Mouse (Mus musculus): Measurements from ENCODE around the gene Mageb16. TPM values are rescaled to one million over a fixed set of nuclear protein-coding genes. Genes with fewer than 3 reads are reported as not detected.

The Mageb16 gene
- total RNA-seq (2021), result 1 to 10 TPM in 1 of 2 experiments, under 1 TPM in 1; 0.69 to 1.2 TPM
- long read RNA-seq, experiment 1, result 0 reads
- long read RNA-seq, experiment 2, result 0 reads

GRCm38 (mm10) chrX:79671411-79671810 lies at the start of gene Mageb16:
TSS of gene Mageb16 (minus strand) at chrX:79671435.
- no peak within 1 kb of the TSS for H3K4me3 ChIP-seq
- no peak within 1 kb of the TSS for H3K27ac ChIP-seq
- no peak for DNase-seq (ENCODE audit: low spot score in 2 of 2)
- TF ChIP-seq CTCF (conservative IDR thresholded peaks at IDR 0.05), result no peak

- DNase-seq (ENCODE audit: low spot score in 2 of 2), result no peak
- TF ChIP-seq CTCF (conservative IDR thresholded peaks at IDR 0.05), result no peak
- Histone ChIP-seq H3K4me3 (no peak overlapping the region), H3K27ac (no peak overlapping the region)
Measured at GRCm38 (mm10) chrX:79651091-79651490, 20.1 kb downstream of the Mageb16 start.

- Histone ChIP-seq H3K27ac (no peak overlapping the region), H3K4me3 (no peak overlapping the region)
- no peak for DNase-seq (ENCODE audit: low spot score in 2 of 2)
- TF ChIP-seq CTCF (conservative IDR thresholded peaks at IDR 0.05), result no peak
Measured at GRCm38 (mm10) chrX:79635396-79635795, 35.8 kb downstream of the Mageb16 start.

GRCm38 (mm10) chrX:79606462-79606861 lies 64.8 kb downstream of the Mageb16 start:
- no peak overlapping the region for H3K4me3 ChIP-seq
- no peak for TF ChIP-seq CTCF (conservative IDR thresholded peaks at IDR 0.05)
- H3K27ac ChIP-seq, result no peak overlapping the region
- DNase-seq (ENCODE audit: low spot score in 2 of 2), result no peak

Other genes with a start within 250 kb of the Mageb16 start
- gene Gm7173, start 154.2 kb downstream of the Mageb16 start, total RNA-seq (2021), result 1 to 10 TPM; 1.5 to 1.8 TPM

Data from layer of hippocampus, adult 2 months (tissue).